8 mouse cellular contexts compared by ENCODE assay signal in genomic region chr2:4301256-4301655, GRCm38 (mm10).
A peak's percentile ranks its signal among the peaks of the same experiment; 100 is the strongest.
DNase-seq lines count a peak whose midpoint lies in the region; ATAC-seq lines count a peak whose summit lies in the region.

No protein-coding gene starts in this region.

- peaks cover 42% of the 10 kb centered on the region for H3K4me1 ChIP-seq in kidney, embryonic 16.5 days (ENCODE audit: insufficient read depth, low read length)
- H3K4me1 ChIP-seq in embryonic facial prominence, embryonic 13.5 days = peaks cover 62% of the 10 kb centered on the region
- H3K4me1 ChIP-seq in intestine, embryonic 15.5 days (replicated peaks) = peaks cover 22% of the 10 kb centered on the region
- peaks cover 14% of the 10 kb centered on the region; the same call in 1 of the 2 replicates for H3K4me1 ChIP-seq in neural tube, embryonic 14.5 days (ENCODE audit: control insufficient read depth, insufficient read depth, low read length)

- ATAC-seq in kidney, embryonic 16.5 days (ENCODE audit: low FRiP score, low TSS enrichment) = no peak
- ATAC-seq in embryonic facial prominence, embryonic 13.5 days (ENCODE audit: insufficient number of reproducible peaks, insufficient read depth, low FRiP score, low TSS enrichment, low read depth) = no peak
- ATAC-seq in intestine, embryonic 15.5 days = no peak
- ATAC-seq in neural tube, embryonic 14.5 days (ENCODE audit: low read depth) = no peak

- no peaks in the 10 kb centered on the region for H3K27me3 ChIP-seq in kidney, embryonic 16.5 days (ENCODE audit: insufficient read depth, low read length)
- H3K27me3 ChIP-seq in embryonic facial prominence, embryonic 13.5 days = no peaks in the 10 kb centered on the region
- no peaks in the 10 kb centered on the region for H3K27me3 ChIP-seq in intestine, embryonic 15.5 days (replicated peaks)
- no peaks in the 10 kb centered on the region for H3K27me3 ChIP-seq in neural tube, embryonic 14.5 days (ENCODE audit: control insufficient read depth, insufficient read depth, low read length)

- H3K36me3 ChIP-seq in kidney, embryonic 16.5 days (ENCODE audit: insufficient read depth, low read length) = no peaks in the 10 kb centered on the region
- H3K36me3 ChIP-seq in embryonic facial prominence, embryonic 13.5 days = no peaks in the 10 kb centered on the region
- no peaks in the 10 kb centered on the region for H3K36me3 ChIP-seq in intestine, embryonic 15.5 days
- H3K36me3 ChIP-seq in neural tube, embryonic 14.5 days (ENCODE audit: control insufficient read depth, insufficient read depth, low read length) = no peaks in the 10 kb centered on the region

- H3K9ac ChIP-seq in kidney, embryonic 16.5 days (replicated peaks; ENCODE audit: low read length) = peak overlapping the region; percentile 36
- peak overlapping the region; percentile 72 for H3K9ac ChIP-seq in embryonic facial prominence, embryonic 13.5 days
- H3K9ac ChIP-seq in intestine, embryonic 15.5 days = peak overlapping the region; percentile 46; the same call in 1 of the 2 replicates
- H3K9ac ChIP-seq in neural tube, embryonic 14.5 days (replicated peaks; ENCODE audit: low read depth, low read length) = no peak overlapping the region

- H3K9me3 ChIP-seq in kidney, embryonic 16.5 days (ENCODE audit: low read length) = no peaks in the 10 kb centered on the region
- H3K9me3 ChIP-seq in embryonic facial prominence, embryonic 13.5 days = no peaks in the 10 kb centered on the region
- H3K9me3 ChIP-seq in intestine, embryonic 15.5 days = no peaks in the 10 kb centered on the region
- no peaks in the 10 kb centered on the region for H3K9me3 ChIP-seq in neural tube, embryonic 14.5 days (ENCODE audit: control insufficient read depth, low read length)

- H3K4me3 ChIP-seq in kidney, embryonic 16.5 days (ENCODE audit: low read length) = peak overlapping the region; percentile 49
- H3K4me3 ChIP-seq in embryonic facial prominence, embryonic 13.5 days = peak overlapping the region; percentile 48
- peak overlapping the region; percentile 37 for H3K4me3 ChIP-seq in intestine, embryonic 15.5 days (replicated peaks)
- H3K4me3 ChIP-seq in neural tube, embryonic 14.5 days (ENCODE audit: low read depth, low read length) = no peak overlapping the region; the same call in 1 of the 2 replicates

- no peak for DNase-seq in kidney, postnatal 14 days
- DNase-seq in ovary, postnatal 10 days (ENCODE audit: low spot score) = no peak
- DNase-seq in spleen, postnatal 14 days (ENCODE audit: low spot score in 2 of 2) = no peak
- DNase-seq in adipocyte (ENCODE audit: low spot score) = no peak

- peak overlapping the region; percentile 48 for H3K27ac ChIP-seq in kidney, embryonic 16.5 days (ENCODE audit: low read length)
- H3K27ac ChIP-seq in embryonic facial prominence, embryonic 13.5 days = peak overlapping the region; percentile 95
- H3K27ac ChIP-seq in intestine, embryonic 15.5 days = peak overlapping the region; percentile 85
- H3K27ac ChIP-seq in neural tube, embryonic 14.5 days (ENCODE audit: low read depth, low read length) = no peak overlapping the region

- 24% methylated on average over 5 of the region's 6 CpGs for WGBS in kidney, embryonic 16.5 days
- 5% methylated on average over 5 of the region's 6 CpGs for WGBS in embryonic facial prominence, embryonic 13.5 days
- 13% methylated on average over 5 of the region's 6 CpGs for WGBS in intestine, embryonic 15.5 days
- WGBS in neural tube, embryonic 14.5 days = 35% methylated on average over 5 of the region's 6 CpGs

- peak overlapping the region; percentile 71 for H3K4me2 ChIP-seq in kidney, embryonic 16.5 days (replicated peaks; ENCODE audit: low read depth, low read length)
- H3K4me2 ChIP-seq in embryonic facial prominence, embryonic 13.5 days = peak overlapping the region; percentile 73
- peak overlapping the region; percentile 64 for H3K4me2 ChIP-seq in intestine, embryonic 15.5 days (replicated peaks)
- H3K4me2 ChIP-seq in neural tube, embryonic 14.5 days (ENCODE audit: low read depth, low read length) = peak overlapping the region; percentile 1; the same call in 1 of the 2 replicates

Comparison
In these comparisons a context has a peak if more than half of its experiments do, and no peak if none do; other contexts are left out.
1. H3K4me2 ChIP-seq: peak in every context shown above with its lines; median percentile 73 in embryonic facial prominence, embryonic 13.5 days; 71 in kidney, embryonic 16.5 days; 64 in intestine, embryonic 15.5 days; 1 in neural tube, embryonic 14.5 days.